Mouse (Mus musculus) CH12F3 (cell line): ENCODE data around the gene Trmt5.

ENCODE experiments used
- in situ Hi-C: fragments of 300-500 bp; cut with MboI; formaldehyde crosslinking; loops from 2 replicates; pipeline ENCODE4 v1.14.3; 2020; ENCODE audit warnings: low sequenced_read_pairs

The Trmt5 gene

DNA sequence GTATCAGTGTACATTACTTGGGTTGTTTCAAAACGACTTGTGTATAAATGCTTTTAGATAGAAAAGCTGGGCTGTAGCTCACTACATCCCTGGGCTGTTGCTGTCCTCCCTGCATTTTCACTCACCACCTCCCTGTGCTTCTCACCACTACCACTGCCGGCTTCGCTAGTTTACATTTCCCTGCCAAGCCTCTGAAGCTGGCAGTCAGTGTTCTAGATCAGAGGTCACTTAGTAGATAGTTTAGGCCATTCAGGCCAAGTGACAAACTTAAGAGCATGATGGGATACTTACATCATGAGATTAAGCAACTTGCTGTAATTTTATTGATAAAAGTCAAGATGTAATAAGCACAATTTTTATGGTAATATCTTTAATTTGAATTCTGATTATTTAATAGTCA lies 11.6 kb downstream of the Trmt5 start:
- in situ Hi-C loops, result no loop called here

- in situ Hi-C loops, result no loop called here
These were observed 16.6 kb downstream of the Trmt5 start for GRCm38 (mm10) chr12:73269933-73270332.

- in situ Hi-C loops, result no loop called here
These were observed 17.0 kb downstream of the Trmt5 start for GRCm38 (mm10) chr12:73269531-73269930.

- in situ Hi-C loops, result no loop called here
These were observed 18.0 kb downstream of the Trmt5 start for GRCm38 (mm10) chr12:73268497-73268896.

DNA sequence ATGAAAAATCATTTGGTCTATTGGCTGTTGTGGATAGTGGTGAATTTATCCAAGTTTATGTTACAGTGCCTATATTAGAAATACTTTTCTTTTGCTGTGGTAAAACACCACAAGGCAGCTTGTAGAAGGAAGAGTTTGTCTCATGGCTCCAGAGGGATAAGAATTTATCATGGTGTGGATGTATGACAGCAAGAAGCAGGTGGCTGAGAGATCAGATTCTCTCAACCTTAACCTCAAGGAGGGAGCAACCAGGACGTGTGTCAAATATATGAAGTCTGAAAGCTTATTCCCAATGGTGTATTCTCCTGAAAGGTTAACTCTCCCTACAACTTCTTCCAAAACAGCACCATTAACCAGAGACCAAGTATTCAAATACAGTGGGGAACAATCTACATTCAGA lies 19.9 kb downstream of the Trmt5 start:
- in situ Hi-C loops, result no loop called here

- in situ Hi-C loops, result no loop called here
These were observed 21.0 kb downstream of the Trmt5 start for GRCm38 (mm10) chr12:73265381-73265978.

DNA sequence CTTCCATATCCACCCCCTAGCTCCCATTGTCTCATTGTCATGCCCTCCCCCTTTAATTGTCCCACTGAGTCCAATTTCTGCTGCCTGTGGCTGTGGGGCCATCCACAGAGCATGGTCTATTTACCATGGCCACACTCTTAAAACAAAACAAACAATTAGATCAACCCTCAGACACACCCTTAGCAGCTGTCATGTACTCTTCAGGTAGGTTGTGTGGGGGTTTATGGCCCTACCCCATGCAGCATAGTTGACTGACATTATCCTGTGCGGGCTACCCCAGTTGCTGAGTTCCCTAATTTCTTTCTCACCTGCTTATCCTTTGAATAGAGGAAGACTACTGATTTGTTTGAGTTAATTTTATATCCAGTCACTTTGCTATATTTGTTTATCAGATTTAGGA lies 26.2 kb downstream of the Trmt5 start:
- in situ Hi-C loops, result no loop called here

- in situ Hi-C loops, result no loop called here
These were observed 27.2 kb downstream of the Trmt5 start for GRCm38 (mm10) chr12:73259269-73259668.

DNA sequence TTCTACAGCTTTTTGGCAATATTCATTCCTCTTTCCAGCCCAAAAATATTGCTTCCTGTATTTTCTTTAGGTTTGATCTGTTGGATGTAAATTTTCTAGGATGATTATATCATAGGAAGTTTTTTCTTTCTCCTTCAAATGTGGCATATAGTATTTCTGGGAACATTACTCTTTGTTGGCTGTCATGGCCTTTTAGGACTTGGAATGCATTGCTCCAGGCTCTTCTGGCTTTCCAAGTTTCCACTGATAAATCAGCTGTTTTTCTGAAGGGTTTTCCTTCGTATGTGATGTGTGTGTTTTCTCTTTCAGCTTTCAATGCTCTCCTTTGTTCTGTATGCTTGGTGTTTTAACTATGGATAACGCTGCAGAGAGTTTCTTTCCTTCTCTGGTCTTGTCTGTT lies 31.5 kb downstream of the Trmt5 start:
- in situ Hi-C loops, result no loop called here

DNA sequence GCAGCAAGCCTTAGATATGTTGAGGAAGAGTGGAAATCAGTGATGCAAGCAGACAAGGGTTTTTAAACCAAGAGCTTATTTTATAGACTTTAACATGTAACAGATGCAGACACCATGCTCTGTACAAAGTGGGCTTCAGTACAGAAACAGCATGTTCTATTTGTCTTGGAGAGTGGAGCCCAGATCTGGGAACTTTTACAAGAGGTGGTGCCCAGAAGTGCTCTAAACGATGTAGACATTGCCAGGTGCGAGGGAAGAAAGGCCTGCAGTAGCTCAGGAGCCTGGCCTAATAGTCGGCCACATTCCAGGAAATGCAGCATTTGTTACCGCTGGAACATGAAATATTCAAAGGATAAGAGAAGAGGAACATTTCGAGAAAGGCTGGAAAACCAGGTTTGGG lies 40.8 kb downstream of the Trmt5 start:
- in situ Hi-C loops, result no loop called here

DNA sequence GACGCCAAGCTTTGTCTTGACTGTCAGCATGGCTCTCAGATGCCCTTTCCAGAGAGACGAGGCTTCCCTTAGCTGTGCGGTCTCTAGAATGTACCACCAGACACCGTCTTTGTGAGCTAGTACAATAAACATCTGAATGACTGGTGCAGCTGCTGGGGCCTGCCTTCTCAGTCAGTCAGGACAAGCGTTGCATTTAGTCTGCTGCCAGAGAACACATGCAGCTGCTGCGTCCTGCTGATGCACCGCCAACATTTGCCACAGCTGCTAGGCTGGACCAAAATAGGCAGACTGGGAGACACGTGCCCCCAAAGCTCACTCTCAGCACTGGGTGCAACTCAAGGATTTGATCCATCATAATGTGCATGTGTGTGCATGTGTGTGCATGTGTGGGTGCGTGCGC lies 44.5 kb downstream of the Trmt5 start:
- in situ Hi-C loops, result no loop called here

GRCm38 (mm10) chr12:73232586-73232985 lies 53.9 kb downstream of the Trmt5 start:
- in situ Hi-C loops, result no loop called here

DNA sequence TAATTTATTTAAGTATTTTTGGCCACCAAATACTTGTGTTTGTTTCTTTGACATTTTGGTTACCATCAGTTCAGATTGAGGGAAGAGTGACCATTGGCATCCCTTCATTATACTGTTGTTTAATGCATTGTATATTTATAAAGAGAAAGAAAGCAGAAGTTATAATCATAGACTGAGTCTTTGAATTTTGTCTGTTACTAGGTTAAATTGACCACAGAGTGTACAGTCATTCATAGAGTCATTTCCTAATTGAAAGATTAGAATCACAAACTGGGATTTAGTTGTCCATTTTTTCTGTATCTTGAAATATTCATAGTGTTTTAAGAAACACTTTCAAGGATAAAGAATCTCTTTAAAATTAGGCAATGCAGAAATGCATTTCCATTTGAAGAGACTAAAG lies 55.0 kb downstream of the Trmt5 start:
- in situ Hi-C loops, result no loop called here

DNA sequence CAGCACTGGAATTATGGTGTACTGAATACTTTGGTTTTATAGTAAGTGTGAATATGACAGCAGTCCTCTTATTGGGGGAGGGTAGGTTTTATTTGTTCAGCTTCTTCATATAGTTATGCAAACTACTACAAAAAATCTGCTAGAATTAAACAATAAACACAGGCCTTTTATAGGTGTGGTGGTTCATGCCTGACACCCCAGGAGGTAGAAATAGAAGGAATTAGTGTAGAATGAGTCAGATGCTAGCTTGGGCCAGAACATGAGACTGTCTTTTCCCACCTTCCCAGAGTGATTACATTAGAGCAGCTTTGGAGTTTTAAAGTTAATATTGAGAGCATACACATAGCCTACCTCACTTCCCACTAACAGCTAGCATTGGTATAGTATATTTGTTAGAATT lies 56.3 kb downstream of the Trmt5 start:
- in situ Hi-C loops, result no loop called here
